Mouse (Mus musculus): ENCODE results near the gene Cldn6. TPM values are rescaled to one million over a fixed set of nuclear protein-coding genes. Genes with fewer than 3 reads are reported as not detected.

Gene Cldn6
- not detected for polyA plus RNA-seq (2014; fragmentation: Illumina TruSeq; extraction: RNeasy Lipid Tissue Mini Kit (QIAGEN cat#74804); ENCODE audit: low read depth, low replicate concordance)

DNA sequence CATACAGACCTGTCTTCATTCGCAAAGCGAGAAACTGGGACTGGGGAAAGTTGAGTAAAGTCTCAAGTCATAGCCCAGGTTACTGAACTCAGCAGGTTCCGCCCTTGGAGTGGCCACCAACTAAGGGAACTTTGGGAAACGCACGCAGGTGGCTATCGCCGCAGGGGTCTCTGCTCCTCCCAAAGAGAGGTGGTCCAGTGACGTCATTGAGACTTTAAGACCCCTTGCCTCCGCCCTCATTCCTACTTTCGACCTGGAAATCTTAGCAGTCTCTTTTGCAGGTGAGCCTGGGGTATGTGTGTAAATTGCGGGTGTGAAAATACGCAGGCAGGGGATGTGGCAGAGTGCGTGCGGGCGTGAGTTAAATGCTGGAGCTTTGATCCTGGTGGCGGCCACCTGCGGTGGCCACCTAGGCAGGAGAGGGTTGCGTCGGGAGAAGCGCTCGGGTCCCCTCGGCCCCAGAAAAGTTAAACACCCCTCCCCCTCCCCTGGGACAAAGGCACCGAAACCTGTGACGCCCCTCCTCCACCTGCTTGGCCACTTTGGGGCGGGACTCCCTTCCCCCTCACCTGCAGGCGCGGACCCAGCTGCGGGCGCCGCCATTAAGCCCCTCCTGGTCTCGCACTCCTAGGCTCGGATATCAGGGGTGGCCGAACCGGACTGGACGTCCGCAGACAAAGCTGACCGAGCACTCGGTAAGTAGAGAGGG is at the start of gene Cldn6:
TSS of gene Cldn6 (plus strand) at position 123 of the 709 bp plus-strand sequence.

DNA sequence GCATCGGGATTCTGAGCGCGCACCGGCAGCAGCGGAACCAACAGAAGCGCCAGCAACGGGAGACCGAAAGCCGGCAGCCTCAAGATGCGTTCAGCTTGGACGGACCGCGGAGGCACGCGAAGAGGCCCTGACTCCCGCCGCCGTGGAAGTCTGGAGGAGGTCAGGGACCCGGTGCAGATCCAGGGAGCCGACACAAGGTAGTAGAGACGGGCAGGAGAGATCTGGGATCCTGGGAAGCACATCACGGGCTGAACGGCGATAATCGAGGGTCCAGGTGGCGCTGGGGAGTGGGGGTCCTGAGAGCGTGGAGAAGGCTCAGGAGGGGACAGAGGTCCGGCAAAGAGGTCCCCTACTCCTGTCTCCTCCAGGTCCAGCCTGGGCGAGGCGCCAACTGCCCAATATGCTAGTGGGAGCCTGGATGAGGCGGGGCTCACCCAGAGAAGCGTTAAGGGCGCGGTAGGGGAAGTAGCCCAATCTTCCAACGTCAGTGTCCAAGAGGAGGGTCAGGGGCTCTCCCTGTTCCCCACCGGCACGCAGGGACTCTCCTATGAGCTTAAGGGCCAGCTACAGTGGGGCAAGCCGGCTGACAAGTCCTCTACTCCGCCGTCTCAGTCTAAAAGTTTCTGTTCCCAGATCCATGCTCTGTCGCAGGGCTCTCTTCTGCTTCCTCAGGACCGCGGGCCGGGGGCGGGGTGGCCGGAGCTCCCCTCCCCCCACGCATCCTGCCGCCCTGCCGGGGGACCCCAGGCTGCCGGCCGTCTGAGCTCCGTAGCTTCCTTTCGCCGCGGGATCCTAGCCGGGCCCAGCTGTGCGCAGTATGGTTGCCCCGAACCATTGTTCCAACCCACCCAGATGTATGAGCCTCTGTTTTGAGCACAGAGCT is 34.2 kb upstream of the Cldn6 start, which contains the start of gene Mmp25:
TSS of gene Mmp25 (minus strand) at position 665 of the 883 bp plus-strand sequence.

DNA sequence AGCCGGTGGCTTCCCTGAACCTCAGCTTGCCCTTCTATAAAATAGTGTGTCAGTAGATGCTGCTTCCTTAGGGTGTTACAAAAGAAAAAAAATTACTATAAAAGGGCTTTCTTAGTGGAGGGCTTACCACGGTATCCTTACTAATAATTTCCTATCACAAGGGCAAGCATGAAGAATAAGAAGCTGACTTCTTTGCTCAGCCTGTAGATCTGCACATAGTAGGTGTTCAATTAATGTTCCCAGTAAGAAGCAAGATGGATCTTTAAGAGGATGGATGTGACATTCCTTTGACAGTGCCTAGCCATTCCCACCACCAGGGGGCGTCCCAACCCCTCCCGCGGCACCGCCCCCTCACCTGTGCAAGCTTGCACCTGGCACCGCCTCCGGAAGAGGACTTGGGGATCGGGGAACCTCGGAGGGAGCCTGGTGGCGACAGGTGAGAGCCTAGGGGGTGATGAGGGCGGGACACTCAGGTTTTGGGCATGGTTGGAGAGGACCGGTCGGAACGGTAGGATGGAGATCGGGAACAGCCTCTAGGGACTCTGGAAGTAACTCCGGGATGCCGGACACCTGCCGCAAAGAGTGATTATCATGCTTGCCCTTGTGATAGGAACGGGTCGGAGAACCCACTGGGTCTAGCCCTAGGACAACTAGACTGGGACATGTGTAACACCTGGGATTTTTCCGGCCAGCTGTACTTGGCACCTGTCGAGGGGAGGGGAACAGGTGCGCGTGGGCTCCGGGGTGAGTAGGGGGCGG is 18.8 kb upstream of the Cldn6 start, which contains the start of gene Bicdl2:
TSS of gene Bicdl2 (plus strand) at position 390 of the 759 bp plus-strand sequence.

DNA sequence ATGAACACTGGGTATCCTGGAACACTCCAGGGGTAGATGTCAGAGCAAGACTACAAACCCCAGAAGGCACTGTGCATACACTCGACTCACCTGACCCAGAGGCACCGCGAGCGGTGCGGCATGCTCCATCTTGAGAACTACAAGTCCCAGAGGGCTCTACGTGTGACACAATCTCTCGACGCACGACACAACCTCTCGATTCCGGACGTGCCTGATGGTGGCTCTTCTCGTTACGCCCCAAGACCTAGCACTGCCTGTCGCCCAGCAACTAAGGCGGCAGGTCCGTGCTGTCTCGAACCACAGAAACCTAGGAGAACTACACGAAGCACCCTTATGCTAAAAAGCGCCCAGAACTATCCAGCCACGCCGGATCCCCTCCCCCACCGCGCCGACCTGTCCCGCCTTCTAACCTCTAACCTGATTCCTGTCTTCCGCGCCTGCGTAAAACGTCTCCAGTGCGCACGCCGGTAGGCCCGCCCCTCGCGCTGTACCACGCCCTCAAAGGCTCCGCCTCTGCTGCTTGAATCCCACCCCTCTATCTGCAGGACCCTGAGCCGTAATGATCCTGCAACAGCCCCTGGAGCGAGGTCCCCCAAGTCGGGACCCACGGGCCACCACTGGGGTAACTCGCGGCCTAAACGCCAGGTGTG is 5.5 kb upstream of the Cldn6 start, which contains the start of the genes Hcfc1r1 and Thoc6:
TSS of gene Hcfc1r1 (plus strand) at position 173 of the 650 bp plus-strand sequence.
TSS of gene Thoc6 (minus strand) at position 459 of the 650 bp plus-strand sequence.

DNA sequence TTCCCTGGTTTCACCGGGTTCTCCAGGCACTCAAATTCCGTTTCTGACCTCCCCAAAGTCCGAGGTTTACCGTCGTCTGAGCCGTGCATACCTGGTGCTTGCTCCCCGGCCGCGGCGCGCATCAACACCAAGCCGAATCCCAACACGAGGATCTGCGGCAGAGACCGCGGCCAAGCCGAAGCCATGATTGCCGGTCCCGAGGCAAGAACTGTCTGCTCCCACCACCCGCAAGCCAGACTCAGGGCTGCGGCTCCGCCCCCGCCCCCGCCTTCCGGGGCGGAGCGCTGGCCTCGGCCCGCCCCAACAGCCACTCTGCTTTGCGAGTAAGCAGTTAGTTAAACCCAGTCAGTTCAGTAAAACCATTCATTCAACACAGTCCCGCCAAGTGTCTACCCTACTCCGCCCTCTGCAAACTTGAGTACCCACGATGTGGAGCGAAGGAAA is 1.8 kb upstream of the Cldn6 start, which contains the start of gene Tnfrsf12a:
TSS of gene Tnfrsf12a (minus strand) at position 233 of the 444 bp plus-strand sequence.

DNA sequence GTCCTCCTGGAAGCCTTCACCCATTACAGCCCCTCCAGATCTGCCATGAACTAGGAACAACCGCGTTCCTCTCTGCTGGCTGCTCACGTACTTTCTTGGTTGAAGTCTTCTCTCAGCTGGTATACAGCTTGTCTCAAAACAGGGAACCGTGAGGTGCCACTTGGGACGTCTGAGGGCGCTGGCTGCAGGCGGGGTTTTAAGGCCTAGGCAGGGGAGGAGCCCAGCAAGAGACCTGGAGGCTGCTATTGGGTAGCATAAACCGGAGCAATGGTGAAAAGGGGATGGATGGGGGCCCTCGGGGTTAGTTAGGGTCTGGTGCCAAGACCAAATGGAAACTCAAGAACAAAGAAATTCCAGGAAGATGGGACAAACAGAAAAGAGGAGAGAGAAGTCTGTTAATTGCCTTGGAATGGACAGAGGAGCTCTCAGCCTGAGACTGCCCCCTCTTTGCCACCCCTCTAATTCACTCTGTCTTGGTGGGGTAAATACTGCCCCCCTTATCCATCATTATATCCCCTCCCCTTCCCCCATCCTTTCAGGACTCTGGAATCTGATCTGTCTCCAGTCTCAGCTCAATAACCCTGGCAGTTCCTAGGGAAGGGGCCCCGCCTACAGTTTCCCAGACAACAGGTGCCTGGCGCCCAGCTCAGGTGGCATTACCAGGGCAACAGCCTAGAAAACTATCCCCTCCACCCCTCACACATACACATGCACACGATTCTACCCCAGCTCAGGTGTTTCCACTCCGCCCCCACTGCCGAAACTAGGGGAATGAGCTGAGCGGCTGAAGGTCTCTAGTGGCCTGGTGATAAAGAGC is 5.0 kb downstream of the Cldn6 start, which contains the start of gene Cldn9:
TSS of gene Cldn9 (minus strand) at position 171 of the 817 bp plus-strand sequence.

DNA sequence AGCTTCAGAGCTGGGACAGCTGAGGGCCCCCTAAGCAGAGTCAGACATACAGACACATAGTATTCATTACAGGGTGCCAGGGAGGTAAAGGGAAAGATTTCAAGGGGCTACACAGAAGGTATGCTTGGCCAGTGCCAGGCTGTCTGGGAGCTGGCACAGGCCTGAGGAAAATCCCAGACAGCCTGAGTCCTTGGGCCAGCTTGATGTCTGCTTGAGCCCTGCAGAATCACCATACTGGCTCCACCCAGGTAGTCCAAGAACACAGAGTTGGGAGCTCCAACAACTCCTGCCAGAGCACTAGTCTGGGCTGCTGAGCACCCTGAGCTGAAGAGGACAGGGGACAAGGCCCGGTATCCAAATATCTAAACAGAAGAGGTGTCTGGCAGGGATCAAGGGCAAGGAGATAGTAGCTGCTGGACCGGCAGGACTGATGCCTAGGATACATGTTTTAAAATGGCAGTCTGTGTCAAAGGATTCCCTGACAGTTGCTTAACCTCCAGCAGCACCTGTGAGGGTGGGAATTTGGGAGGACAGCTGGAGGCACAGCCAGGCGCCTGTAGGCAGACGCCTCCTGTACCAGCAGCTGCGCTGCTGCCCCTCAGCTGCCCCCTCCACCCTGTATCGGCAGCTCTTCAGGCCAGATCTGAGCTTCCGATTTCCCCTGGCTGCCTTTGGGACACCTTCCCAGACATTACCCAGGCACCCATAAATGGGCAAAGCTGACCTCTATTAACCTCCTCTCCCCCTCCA is 43.5 kb downstream of the Cldn6 start, which contains the start of gene 1520401A03Rik:
TSS of gene 1520401A03Rik (minus strand) at position 408 of the 750 bp plus-strand sequence.

DNA sequence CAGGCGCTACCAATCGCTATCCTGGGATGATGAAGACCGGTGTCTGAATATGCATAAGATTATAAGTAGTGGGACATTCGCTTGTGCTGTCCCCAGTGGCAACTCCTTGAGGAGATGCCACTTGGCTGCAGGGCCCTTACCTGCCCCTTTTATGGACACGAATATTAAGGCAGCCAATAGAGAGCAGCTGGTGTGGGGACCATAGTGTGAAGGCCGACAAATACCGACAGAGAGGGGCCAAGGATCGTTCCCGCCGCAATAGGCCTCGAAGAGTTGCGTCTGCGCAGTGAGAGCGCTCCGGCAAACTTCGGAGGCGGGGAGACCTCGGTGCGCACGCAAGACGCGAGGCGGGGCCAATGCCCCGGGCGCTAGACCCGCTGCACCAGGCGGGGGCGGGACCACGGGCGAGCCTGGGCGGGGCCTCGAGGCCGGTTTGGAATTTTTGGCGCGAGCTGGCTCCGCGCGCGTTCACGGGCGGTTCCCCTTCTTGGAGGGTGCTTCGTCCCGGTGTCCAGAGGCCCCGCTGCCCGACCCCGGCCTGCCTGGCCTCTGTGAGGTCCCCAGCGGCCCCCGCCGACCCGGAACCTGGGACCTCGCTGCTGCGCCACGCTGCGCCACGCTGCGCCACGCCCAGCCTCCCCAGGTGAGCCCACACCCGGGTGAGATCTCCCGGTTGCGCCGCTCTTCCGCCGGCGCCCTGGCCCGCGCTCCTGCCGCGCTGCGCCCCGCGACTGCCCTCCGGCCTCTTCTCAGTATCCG is 47.1 kb downstream of the Cldn6 start, which contains the start of gene Pkmyt1:
TSS of gene Pkmyt1 (plus strand) at position 338 of the 759 bp plus-strand sequence.

Other genes starting within 250 kb of the Cldn6 start
- not detected for gene Vmn2r117, start 199.6 kb upstream of the Cldn6 start, polyA plus RNA-seq (2014; fragmentation: Illumina TruSeq; extraction: RNeasy Lipid Tissue Mini Kit (QIAGEN cat#74804); ENCODE audit: low read depth, low replicate concordance)
- gene Zfp213, start 115.0 kb upstream of the Cldn6 start, polyA plus RNA-seq (2014; fragmentation: Illumina TruSeq; extraction: RNeasy Lipid Tissue Mini Kit (QIAGEN cat#74804); ENCODE audit: low read depth, low replicate concordance), result 0.32 TPM
- not detected for gene Zfp13, start 79.8 kb upstream of the Cldn6 start, polyA plus RNA-seq (2014; fragmentation: Illumina TruSeq; extraction: RNeasy Lipid Tissue Mini Kit (QIAGEN cat#74804); ENCODE audit: low read depth, low replicate concordance)
- gene Zscan10, start 78.4 kb upstream of the Cldn6 start, polyA plus RNA-seq (2014; fragmentation: Illumina TruSeq; extraction: RNeasy Lipid Tissue Mini Kit (QIAGEN cat#74804); ENCODE audit: low read depth, low replicate concordance), result not detected
- 0.13 TPM for gene Mmp25, start 34.0 kb upstream of the Cldn6 start, polyA plus RNA-seq (2014; fragmentation: Illumina TruSeq; extraction: RNeasy Lipid Tissue Mini Kit (QIAGEN cat#74804); ENCODE audit: low read depth, low replicate concordance)
- 1.8 TPM for gene Bicdl2, start 18.7 kb upstream of the Cldn6 start, polyA plus RNA-seq (2014; fragmentation: Illumina TruSeq; extraction: RNeasy Lipid Tissue Mini Kit (QIAGEN cat#74804); ENCODE audit: low read depth, low replicate concordance)
- 7.9 TPM for gene Hcfc1r1, start 5.7 kb upstream of the Cldn6 start, polyA plus RNA-seq (2014; fragmentation: Illumina TruSeq; extraction: RNeasy Lipid Tissue Mini Kit (QIAGEN cat#74804); ENCODE audit: low read depth, low replicate concordance)
- gene Thoc6, start 5.4 kb upstream of the Cldn6 start, polyA plus RNA-seq (2014; fragmentation: Illumina TruSeq; extraction: RNeasy Lipid Tissue Mini Kit (QIAGEN cat#74804); ENCODE audit: low read depth, low replicate concordance), result 1.4 TPM
- 0.88 TPM for gene Tnfrsf12a, start 1.8 kb upstream of the Cldn6 start, polyA plus RNA-seq (2014; fragmentation: Illumina TruSeq; extraction: RNeasy Lipid Tissue Mini Kit (QIAGEN cat#74804); ENCODE audit: low read depth, low replicate concordance)
- not detected for gene Cldn9, start 4.8 kb downstream of the Cldn6 start, polyA plus RNA-seq (2014; fragmentation: Illumina TruSeq; extraction: RNeasy Lipid Tissue Mini Kit (QIAGEN cat#74804); ENCODE audit: low read depth, low replicate concordance)
- gene 1520401A03Rik, start 43.5 kb downstream of the Cldn6 start, polyA plus RNA-seq (2014; fragmentation: Illumina TruSeq; extraction: RNeasy Lipid Tissue Mini Kit (QIAGEN cat#74804); ENCODE audit: low read depth, low replicate concordance), result not detected
- gene Pkmyt1, start 47.1 kb downstream of the Cldn6 start, polyA plus RNA-seq (2014; fragmentation: Illumina TruSeq; extraction: RNeasy Lipid Tissue Mini Kit (QIAGEN cat#74804); ENCODE audit: low read depth, low replicate concordance), result 2.1 TPM
- gene Paqr4, start 61.6 kb downstream of the Cldn6 start, polyA plus RNA-seq (2014; fragmentation: Illumina TruSeq; extraction: RNeasy Lipid Tissue Mini Kit (QIAGEN cat#74804); ENCODE audit: low read depth, low replicate concordance), result 20.3 TPM
- 0.41 TPM for gene Kremen2, start 66.6 kb downstream of the Cldn6 start, polyA plus RNA-seq (2014; fragmentation: Illumina TruSeq; extraction: RNeasy Lipid Tissue Mini Kit (QIAGEN cat#74804); ENCODE audit: low read depth, low replicate concordance)
- 1.2 TPM for gene Flywch1, start 92.4 kb downstream of the Cldn6 start, polyA plus RNA-seq (2014; fragmentation: Illumina TruSeq; extraction: RNeasy Lipid Tissue Mini Kit (QIAGEN cat#74804); ENCODE audit: low read depth, low replicate concordance)
- 1.5 TPM for gene Flywch2, start 106.8 kb downstream of the Cldn6 start, polyA plus RNA-seq (2014; fragmentation: Illumina TruSeq; extraction: RNeasy Lipid Tissue Mini Kit (QIAGEN cat#74804); ENCODE audit: low read depth, low replicate concordance)
- gene Srrm2, start 111.3 kb downstream of the Cldn6 start, polyA plus RNA-seq (2014; fragmentation: Illumina TruSeq; extraction: RNeasy Lipid Tissue Mini Kit (QIAGEN cat#74804); ENCODE audit: low read depth, low replicate concordance), result 275 TPM
- gene Elob, start 149.9 kb downstream of the Cldn6 start, polyA plus RNA-seq (2014; fragmentation: Illumina TruSeq; extraction: RNeasy Lipid Tissue Mini Kit (QIAGEN cat#74804); ENCODE audit: low read depth, low replicate concordance), result 15.1 TPM
- gene Prss33, start 156.8 kb downstream of the Cldn6 start, polyA plus RNA-seq (2014; fragmentation: Illumina TruSeq; extraction: RNeasy Lipid Tissue Mini Kit (QIAGEN cat#74804); ENCODE audit: low read depth, low replicate concordance), result not detected
- 115 TPM for gene Prss32, start 164.6 kb downstream of the Cldn6 start, polyA plus RNA-seq (2014; fragmentation: Illumina TruSeq; extraction: RNeasy Lipid Tissue Mini Kit (QIAGEN cat#74804); ENCODE audit: low read depth, low replicate concordance)
- gene Prss41, start 164.9 kb downstream of the Cldn6 start, polyA plus RNA-seq (2014; fragmentation: Illumina TruSeq; extraction: RNeasy Lipid Tissue Mini Kit (QIAGEN cat#74804); ENCODE audit: low read depth, low replicate concordance), result 1.9 TPM
- not detected for gene Prss21, start 188.8 kb downstream of the Cldn6 start, polyA plus RNA-seq (2014; fragmentation: Illumina TruSeq; extraction: RNeasy Lipid Tissue Mini Kit (QIAGEN cat#74804); ENCODE audit: low read depth, low replicate concordance)
- gene Dcpp1, start 201.6 kb downstream of the Cldn6 start, polyA plus RNA-seq (2014; fragmentation: Illumina TruSeq; extraction: RNeasy Lipid Tissue Mini Kit (QIAGEN cat#74804); ENCODE audit: low read depth, low replicate concordance), result not detected
- gene Dcpp2, start 201.6 kb downstream of the Cldn6 start, polyA plus RNA-seq (2014; fragmentation: Illumina TruSeq; extraction: RNeasy Lipid Tissue Mini Kit (QIAGEN cat#74804); ENCODE audit: low read depth, low replicate concordance), result not detected
- not detected for gene Dcpp3, start 238.2 kb downstream of the Cldn6 start, polyA plus RNA-seq (2014; fragmentation: Illumina TruSeq; extraction: RNeasy Lipid Tissue Mini Kit (QIAGEN cat#74804); ENCODE audit: low read depth, low replicate concordance)